Mouse (Mus musculus) testis, postnatal 14 days (tissue): ENCODE data around the gene Atp6v0a1.

Experiments used
- DNase-seq: peaks from one replicate; pipeline ENCODE4 v3.0.0; 2021; ENCODE audit warnings: low spot score

Atp6v0a1 gene

DNA sequence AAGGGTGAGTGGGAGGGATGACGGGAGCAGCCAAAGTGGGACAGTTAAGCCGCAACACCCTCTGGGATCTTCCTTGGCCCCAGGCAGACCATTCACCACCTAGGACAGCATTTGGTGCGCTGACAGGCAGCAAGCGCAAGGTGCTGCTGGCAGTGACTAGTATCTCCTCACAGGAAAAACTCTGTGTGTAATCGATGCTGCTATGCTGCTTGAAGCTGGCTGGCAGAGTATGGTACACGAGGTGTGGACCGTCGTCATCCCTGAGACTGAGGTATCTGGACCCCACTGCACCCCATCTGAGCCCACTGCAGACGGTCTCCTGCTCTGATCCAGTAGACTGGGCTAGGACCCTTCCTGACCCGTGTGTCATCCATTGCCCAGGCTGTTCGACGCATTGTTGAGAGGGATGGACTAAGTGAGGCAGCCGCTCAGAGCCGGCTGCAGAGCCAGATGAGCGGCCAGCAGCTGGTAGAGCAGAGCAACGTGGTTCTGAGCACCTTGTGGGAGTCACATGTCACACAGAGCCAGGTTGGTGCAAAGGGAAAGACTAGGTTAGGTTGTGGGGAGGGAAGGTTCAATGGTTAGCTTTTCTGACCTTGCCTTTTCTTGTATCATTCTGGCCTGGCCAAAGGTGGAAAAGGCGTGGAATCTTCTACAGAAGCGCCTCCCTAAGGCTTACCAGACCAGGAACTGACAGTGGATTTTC is 76.5 kb downstream of the Atp6v0a1 start:
- no peak for DNase-seq

DNA sequence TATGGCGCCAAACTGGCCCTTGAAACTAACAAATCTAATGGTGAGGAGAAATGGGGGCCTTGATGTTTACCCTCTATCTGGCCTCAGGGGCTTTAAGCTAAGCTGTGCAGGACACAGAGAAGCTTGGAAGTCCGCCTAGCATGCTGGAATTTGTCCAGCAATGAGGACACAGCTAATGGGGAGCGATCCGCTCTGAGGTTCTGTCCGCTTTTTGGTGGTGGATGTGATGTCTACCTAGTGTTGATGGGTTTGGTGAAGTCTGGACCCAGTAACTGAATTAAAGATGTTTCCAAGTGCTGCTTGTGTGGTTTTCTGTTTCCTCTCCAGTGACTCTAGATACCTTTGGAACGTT is 77.0 kb downstream of the Atp6v0a1 start:
- DNase-seq: no peak

DNA sequence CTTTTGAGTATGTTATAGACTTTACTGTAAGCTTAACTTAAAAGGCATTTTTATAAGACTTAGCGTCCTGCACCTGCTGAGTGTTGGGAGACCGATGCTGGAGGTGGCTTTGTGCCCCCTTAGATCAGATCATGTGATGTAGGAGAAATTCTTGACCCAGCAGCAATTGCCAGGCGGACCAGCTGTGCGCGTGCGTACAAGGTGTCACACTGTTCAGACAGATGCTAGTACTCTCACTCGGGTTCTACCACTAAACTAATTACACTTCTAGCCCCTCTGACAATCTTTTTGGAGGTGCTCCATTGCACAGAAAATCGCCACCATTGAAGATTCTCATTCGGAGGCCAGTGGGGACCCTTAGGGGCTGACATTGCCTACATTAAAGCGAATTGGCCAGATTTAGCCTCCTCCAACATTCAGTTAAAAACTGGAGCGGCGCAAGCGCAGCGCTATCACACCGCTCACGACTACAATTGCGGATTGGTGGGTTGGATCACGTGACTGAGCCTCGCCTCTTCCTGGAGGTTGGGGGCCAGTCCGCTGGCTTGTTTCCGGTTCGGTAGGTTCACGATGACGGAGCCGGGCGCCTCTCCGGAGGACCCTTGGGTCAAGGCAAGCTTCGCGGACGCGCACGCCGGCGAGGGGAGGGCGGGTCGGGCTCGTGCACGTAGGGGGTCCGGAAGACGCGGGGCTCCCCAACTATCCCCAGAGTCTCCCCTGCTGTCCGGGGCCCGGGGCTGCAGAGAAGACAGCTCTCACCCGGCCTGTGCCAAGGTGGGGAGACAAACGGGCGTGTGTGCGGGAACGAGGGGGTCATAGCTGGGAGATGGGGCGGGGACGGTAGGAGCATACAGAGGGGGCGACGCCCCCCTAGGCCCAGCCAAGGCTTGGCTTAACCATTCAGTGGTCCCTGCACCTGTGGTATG is 77.8 kb downstream of the Atp6v0a1 start, which contains the start of gene Mlx:
TSS of gene Mlx (plus strand) at position 522 of the 926 bp plus-strand sequence.
- DNase-seq: peak; percentile 89

DNA sequence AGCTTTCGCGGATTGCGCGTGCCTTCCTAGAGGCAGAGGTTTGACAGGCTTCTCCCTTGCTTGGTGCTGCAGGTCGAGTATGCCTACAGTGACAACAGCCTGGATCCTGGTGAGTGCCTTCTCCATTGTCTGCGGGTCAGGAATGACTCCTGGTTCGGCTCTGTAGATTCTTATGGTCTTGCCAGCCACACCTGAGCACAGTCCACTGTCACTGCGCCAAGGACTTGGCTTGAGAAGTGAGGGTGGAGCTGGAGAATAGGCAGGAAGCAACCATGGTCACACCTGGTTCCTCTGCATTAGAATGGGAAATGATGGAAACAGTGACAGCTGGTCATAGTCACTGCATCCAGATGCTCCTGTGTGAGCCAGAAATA is 78.4 kb downstream of the Atp6v0a1 start:
- DNase-seq: no peak

DNA sequence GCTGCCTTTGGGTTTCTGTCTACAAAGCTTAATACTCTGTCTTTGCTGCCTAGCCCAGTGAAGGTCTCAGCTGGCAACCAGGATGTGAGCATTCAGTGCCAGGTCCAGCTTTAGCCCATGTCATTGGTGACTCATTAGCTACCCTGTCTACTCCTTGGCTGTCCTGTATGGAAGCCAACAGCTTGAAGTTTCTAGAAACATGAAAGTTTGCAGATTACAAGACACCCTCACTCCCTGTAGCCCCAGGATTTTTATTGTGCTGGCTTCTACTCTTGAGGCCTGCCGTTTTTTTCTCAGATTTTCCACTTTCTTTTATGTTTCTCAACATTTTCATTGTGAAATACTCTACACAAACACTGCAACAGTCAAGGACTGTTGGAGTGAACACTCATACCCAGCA is 80.7 kb downstream of the Atp6v0a1 start:
- DNase-seq: no peak

DNA sequence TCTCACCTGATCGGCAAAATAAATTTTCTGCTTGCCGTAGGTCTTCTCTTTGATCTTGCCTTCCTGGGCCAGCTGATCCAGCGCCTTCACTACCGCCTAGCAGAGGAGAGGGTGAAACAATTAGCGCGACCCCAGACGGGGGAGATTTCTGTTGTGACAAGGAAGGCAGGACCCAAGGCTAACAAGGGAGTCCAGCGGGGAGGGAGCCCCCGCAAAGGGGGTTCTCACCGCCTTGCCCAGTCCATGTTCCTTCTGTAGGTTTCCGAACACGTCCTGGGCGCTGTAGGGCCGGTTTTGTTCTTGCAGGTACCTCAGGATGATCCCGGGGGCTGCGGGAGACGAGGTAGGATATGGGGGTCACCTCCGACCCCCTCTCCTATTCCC is 85.7 kb downstream of the Atp6v0a1 start:
- peak; percentile 53 for DNase-seq

DNA sequence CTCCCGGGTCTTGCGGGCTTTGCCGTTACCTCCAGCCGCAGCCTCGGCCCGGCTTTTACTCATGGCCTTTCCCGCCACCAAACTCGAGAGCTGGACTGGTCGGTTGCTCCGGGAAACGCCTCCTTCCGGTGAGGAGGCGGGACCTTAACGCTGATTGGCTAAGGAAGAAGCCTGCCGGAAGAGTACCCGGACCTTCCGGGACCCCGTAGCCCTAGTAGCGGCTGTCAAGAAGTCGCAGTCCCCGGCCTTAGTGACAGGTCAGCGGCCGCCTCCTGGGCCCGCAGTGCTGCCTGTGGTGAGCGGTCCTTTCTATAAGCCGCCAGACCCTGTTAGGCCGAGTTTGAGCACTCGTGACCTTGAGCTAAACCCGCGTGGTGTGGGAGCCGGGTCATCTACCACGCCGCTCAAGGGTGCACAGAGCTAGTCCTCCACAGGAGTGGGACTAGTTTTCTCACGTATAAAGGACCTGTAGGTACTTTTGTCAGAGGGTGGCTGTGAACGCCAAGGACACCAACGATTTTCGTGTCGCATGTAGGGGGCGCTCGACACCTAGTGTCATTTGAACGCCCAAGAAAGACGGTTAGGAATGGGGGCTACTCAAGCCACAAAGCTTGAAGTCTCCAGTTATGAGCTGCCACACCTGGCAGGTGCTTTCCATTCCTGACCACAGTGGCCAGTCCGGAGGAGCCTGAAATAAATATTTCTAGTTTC is 86.2 kb downstream of the Atp6v0a1 start, which contains the start of gene Psmc3ip:
TSS of gene Psmc3ip (minus strand) at position 123 of the 711 bp plus-strand sequence.
- peak; percentile 95 for DNase-seq

DNA sequence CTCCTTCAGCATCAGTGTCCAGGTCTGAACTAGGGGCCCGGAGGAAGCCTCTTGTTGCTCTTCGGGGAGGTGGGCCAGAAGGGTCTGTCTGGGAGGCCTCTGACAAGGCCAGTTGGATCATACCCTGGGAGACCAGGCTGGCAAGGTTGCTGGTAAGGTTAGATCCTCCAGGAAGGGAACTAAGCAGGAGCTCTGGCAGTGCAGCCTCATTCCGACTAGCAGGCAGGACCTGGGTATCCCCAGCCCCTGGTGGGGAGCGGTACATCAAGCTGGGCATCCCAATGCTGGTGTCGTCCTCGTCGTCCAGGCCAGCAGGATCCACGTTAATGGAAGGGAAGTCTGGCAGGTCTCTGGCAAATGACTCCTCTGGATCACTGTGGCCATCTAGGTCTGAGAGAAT is 89.0 kb downstream of the Atp6v0a1 start:
- no peak for DNase-seq

DNA sequence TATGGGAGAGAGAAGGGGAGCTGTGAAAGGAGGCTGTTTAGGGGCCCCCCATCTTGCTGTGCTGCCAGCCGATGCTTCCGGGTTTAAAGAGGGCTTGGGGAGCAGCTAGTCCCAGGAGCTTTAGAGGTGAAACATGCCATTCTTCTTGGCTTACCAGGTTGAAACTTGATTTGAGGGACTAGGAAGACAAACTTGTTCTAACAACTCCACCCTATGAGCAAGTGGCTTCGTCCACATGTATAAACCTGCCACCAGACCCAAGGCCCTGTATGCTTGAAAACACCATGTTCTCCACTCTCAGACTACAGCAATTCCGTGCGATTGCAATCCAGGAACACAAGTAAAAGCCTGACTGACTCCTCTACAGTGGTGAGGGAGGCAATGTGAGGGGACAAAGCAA is 93.8 kb downstream of the Atp6v0a1 start:
- no peak for DNase-seq

DNA sequence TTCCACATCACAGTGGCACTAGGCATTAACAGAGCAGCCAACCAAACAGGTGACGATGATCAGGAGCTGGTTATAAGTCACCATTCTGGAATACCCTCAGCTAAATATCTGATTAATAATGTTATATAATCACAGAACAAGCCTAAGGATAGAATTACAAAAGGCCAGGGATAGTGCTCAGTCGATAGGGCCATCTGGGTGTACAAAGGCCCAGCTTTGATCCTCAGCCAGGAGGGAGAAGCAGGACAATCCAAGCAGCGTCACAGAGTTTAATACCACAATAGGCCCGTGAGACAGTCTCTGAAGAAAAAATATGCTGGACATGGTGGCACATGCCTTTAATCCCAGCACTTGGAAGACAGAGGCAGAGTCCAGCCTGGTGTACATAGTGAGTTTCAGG is 100.1 kb downstream of the Atp6v0a1 start:
- DNase-seq: no peak

DNA sequence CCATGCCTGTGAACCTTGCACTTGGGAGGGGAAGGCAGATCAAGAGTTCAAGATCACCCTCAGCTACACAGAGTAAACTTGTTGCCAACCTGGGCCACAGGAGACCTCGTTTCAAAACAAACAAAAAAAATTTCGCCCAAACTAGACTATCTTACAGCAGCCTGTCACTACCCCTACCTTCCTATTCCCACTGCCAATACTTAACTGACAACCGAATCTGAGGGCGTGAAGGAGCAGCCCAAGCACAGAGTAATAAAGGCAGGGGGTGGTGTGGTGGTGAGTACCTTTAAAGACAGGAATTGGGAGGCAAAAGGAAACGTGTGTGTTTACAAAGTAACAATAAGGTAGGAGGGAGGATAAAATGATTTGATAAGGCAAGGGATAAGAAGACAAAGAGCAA is 101.5 kb downstream of the Atp6v0a1 start:
- DNase-seq: no peak

DNA sequence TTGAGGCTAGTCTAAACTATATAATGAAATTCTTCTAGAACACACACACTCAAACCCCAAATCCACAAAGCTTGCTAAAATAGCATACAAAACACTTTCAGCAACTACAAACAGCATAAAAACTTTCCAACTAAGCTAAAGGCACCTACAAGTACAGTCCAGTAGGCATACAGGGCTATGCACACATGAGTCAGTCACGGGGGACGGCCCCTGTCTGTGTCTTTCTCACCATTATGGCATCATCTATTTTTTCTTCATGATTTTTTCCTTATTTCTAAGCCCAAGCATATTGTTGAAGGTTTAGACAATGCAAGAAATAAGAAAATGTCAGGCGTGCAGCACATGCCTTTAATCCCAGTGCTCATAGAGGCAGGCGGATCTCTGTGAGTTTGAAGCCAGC is 101.9 kb downstream of the Atp6v0a1 start:
- DNase-seq: no peak

DNA sequence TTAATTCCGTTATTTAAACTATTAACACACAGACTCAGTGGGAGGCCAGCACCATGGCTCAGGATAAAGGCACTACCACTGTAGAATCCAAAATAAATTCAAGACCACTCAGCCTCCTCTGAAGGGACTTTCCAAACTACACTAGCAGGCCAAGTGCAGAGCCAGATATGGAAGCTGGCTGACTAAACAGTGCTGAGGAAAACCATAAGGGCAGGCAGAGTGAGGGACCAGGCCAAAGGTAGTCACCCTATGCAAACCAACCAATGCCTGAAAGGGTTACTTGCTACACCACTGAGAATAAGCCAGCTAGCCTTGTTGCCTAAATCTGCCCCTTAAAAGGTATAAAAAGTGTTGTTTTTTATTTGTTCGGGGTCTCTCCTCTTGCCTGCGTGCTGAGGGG is 102.9 kb downstream of the Atp6v0a1 start:
- DNase-seq: no peak
